Mouse (Mus musculus) kidney, adult 18-20 months (tissue): ENCODE results near the gene Ptprt.

ENCODE experiments used
- DNase-seq: peaks from one replicate; pipeline ENCODE4 v3.0.0; 2021

The Ptprt gene

DNA sequence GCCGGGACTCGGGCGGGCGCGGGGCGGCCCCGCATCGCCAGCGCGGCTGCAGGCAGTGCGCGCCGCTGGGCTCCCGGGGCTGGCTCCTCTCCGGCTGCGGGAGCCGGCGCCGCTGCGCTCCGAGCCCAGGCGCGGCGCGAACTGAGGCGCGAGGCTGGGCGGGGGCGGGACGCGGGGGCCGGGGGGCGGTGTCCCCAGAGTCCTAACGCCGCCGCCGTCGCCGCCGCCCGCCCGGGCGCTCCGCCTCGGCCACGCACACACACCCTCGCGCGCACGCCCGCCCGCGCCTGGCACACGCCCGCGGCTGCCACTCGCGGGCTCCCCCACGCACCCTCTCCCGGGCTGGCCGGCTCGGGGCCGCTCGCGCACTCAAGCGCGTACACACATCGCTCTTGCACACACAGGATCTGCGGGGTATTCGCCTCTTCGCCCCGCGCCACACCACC, at the start of gene Ptprt:
Ptprt (minus strand) TSS at position 207 of the 446 bp plus-strand sequence.
- DNase-seq = no peak

DNA sequence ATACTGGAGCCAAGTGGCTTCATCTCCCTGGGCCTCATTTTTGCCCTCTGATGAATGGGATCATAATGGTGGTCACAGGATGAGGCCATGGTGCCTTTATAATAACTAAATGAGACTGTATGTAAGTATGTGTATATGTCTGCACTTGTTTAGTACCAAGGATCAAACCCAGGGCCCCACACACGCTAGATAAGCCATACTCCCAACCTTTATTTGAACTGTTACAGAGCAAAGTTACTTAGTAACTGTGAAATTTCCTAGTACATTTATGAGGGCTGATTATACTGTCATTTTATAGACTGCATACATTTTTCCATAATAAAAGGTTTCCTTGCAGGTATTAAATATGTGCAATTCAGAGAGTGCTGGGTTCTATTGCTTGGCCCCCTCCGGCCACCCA, 49.5 kb upstream of the Ptprt start:
- DNase-seq = no peak

DNA sequence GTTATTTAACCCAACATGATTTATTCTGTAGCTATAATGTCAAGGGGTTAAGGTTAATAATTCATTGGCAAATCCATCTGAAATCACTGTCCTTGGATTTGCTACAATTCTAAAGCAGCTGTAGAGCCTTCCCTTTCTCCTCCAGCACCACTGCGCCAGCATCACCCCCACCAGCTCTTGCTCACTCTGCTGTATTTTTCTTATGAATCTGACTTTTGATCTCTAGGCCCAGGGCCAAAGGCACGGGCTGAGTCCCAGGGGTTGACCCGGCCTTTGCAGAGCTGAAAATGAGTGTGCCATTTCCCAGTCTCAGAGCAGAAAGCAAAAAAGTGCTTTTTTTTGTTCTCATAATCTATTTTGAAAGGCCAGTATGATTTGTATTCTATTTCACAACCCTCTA, 38.7 kb upstream of the Ptprt start:
- DNase-seq = peak; percentile 62

DNA sequence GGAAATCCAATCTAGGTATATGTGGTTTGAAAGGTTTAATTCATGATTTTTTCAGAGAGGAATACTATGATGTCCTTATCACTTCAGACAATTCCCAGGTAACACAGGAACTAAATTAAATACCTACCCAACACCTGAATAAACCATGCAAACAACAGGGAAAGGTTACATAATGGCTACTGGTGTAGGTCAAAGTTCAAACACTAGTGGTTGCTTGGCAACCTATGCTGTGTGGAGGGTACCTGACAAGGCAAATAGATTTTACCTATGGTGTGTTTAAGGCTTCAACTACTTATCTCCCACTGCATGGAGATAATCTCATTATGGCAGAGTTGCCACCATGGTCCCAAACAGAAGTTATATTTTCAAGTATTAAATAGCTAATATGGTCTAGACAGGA, 38.1 kb upstream of the Ptprt start:
- DNase-seq = no peak

DNA sequence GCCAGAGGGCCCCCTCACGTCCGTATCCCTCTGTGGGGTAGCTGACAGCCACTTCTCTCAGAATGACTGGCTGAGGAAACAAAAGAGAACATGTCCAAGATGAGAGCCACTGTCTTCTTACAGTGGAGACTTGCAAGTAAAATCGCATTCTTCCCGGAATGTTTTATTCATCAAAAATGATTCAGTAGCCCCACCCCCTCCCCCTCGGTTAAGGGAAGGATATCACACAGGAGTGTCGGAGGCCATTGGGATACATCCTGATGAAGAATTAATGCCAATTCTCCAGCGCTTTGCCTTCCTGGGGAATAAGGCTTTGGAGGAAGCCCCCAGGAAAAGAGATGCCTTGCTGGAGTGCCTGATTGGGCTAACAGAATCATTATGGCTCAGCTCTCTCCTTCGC, 37.1 kb upstream of the Ptprt start:
- no peak for DNase-seq

DNA sequence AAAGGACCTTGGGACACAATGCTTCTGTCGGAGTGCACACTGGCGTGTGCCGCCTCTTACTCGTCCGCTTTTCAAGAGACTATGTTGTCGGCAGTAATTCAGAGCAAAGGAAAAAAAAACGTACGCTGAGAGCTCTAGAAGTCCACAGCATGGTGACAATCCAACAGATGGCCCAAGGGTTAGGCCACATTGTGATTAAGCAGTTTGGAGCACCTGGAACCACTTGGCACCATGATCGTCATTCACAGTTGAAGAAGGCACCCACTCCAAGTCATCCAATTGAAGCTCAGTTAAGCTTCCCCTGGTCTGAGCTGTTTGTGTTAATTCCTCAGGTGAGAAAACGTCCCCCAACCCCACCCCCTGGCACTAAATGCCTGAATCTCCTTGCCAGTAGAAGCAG, 36.2 kb upstream of the Ptprt start:
- DNase-seq = no peak

DNA sequence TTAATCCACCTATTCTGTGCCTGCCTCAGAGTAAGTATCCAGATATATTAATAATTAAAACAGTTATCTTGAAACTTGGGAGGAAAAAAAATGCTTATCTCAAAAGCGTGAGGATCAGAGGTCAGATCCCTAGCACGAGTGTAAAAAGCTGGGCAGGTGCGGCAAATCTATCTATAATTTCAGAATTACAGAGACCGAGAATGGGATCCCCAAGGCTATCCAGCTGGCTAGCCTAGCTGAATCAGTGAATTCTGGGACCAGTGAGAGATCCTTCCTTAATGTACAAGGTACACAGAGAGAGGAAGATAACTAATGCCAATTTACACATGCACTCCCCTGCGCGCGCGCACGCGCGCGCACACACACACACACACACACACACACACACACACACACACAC, 31.2 kb upstream of the Ptprt start:
- DNase-seq = no peak

DNA sequence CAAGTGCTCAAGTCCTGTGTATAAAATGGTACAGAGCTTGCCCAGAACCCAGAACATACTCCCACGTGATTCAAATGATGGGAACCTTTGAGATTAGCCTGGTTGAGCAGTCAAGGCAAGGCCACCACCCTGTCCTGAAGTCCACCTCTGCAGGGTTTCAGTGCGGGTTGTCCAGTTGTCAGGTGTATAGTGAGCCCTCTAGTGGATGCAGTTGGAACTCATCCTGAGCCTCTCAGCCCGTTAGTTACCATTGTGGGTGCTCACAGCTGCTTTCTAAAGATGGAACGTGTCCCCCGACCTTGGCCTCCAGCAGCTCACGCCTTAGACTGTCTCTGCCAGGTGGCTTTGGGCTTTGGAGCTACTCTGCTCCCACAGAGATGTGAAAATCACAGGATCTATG, 21.7 kb upstream of the Ptprt start:
- DNase-seq = peak; percentile 52

DNA sequence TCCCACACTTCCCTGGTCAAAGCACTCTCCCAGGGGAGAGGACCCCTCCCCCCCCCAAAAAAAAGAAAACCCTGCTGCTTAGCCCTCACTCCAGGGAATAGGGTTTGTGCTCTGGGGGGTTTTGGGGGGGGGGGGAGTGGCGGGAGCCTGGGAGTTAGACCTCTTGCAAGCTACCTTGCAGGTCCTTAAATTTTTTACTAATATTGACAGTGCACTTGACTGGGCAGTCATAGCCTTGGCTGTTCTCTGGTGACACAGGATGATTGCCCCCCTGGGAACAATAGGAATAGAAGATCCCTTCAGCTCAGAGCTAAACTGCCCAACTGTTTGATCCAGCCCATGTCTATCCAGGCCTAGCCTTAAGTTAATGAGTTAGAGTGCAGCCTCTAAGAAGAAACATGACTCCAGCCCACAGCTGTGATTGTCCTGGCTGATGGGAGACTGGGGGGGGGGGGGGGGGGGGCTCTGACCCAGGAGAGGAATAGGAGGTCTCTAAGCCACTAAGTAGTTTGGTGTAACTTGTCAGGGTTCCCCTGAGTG, 1.6 kb upstream of the Ptprt start:
- no peak for DNase-seq

DNA sequence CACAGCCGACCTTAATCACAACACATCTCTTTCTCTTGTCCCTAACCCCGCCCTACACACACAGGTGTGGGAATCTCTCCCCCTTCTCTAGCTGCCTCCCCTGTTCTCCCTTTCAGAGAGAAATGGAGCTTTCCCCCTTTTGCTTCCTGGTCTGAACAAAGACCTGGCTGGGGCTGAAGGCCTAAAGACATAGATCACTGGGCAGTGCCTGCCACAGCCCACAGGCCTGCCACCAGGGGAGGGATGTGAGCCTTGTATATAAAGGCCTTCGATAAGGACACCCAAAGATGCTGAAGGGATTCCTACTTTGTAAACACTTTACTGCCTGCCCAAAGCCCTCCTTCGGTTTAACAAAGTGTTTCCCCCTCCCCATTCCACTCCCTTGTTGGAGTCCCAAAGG, 786 bp upstream of the Ptprt start:
- no peak for DNase-seq

DNA sequence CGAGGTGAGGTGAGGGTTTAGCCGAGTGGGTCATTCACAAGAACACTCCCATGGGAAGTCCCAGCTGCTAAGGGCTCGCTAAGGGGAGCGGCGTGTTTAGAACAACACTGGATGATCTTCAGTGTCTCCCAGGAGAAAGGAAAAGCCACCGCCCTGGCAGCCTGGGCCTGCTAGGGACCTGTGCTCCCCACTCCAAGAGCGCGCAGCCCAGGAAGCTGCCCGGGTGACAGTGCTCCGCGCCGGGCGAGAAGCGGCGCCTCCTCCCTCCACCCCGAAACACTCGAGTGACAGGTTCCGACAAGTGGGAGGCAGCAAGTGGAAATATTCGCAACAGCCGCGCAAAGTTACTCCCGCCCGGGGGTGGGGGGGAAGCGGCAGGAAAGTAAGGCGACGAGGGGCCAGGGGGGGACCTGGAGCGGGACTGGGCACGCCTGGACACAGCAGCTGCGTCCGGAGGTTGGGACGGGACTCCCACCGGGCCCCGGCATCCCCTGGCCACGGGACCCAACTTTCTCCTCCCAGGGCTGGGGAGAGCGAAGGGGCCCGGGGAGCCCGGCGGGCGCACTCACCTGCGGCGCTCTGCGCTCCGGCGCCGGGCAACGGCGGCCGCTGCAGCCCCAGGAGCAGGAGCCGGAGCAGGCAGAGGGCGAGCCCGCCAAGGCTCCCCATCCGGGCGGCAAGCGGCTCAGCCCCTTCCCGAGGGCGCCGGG, 561 bp downstream of the Ptprt start:
- DNase-seq = no peak

DNA sequence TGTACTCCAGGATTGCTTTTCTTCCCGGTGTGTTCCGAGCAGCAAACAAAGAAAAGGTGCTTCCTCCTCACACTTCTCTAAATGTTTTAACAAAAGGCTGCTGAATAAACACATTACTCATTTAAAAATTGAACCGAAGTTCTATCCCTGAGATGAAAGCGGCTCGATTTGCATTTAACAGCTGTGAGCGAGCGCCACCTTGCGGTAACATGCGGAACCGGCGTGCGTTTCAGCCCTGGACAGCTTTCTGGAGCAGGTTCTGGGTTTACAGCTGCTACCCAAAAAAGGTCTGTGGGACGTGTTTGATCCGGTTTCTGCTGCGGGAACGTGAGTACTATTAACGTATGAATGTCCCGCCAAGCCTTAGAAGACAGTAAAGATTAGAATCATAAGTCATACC, 1.9 kb downstream of the Ptprt start:
- DNase-seq = peak; percentile 83

DNA sequence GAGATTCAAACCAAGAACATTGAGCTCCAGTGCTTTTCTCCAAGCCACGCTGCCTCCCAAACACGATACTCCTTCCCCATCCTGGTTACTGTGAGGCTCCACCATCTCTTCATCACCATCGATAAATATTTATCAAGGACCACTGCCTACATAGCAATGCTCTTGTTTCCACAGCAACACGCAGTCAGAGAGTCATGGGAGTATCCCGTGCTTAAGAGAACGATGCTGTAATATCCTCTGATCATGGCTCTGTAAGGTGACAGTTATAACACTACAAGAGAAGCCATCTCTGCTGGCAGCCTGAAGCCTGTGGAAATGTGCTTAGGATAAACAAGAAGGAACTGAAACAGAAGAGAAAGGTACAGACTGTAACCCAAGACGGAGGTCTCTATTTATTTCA, 3.4 kb downstream of the Ptprt start:
- DNase-seq = no peak

DNA sequence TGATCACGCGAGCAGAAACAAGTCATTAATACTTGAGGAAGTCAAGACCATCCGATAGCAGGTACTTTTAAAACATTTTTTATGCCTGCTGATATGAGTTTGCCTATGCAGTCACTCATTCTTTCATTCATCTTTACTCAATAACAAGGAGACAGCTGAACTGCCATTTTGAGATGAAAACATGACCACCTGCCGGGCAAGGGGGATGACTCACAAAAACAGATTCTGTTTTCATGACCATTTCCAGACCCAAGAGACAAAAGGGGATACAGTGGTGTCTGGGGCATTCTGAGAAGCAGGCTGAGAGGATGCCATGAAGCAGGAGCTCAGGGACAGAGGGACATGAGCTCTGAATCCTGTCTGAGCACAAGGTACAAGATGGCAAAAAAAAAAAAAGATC, 6.5 kb downstream of the Ptprt start:
- no peak for DNase-seq

DNA sequence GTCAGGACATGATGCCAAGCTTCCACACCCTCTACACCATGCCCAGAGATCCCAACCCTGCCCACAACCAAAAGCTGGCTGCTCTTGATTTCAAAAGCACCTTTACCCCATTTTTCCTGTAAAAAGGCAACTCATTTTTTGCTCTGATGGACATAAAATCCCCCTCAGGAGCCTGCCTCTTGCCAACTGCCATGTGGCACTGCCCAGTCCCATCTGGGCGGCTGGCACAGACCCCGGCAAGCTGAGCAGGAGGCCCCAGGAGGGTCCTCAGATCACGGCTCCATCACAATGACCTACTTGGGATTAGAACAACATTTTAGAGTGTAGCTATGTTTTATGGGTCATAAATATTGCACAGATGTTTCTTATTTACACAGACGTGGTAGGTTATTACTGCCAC, 22.3 kb downstream of the Ptprt start:
- DNase-seq = no peak

DNA sequence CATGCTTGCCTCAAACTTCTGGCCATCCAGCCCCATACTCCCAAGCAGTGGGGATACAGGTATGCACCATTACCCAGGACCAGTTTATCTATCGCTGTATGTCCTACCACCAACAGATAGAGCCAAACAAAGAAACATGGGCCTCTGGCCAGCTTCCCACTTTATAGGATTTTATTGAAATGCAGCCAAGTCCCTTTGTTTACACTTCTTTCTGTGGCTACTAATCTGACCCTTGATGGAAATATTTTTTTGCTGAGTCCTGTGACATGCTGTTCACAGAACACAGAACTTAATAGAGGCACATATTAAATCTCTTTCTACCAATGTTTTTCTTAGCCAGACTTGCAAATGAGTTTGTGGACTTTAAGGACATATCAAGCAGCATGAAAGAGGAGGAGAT, 23.4 kb downstream of the Ptprt start:
- DNase-seq = no peak

DNA sequence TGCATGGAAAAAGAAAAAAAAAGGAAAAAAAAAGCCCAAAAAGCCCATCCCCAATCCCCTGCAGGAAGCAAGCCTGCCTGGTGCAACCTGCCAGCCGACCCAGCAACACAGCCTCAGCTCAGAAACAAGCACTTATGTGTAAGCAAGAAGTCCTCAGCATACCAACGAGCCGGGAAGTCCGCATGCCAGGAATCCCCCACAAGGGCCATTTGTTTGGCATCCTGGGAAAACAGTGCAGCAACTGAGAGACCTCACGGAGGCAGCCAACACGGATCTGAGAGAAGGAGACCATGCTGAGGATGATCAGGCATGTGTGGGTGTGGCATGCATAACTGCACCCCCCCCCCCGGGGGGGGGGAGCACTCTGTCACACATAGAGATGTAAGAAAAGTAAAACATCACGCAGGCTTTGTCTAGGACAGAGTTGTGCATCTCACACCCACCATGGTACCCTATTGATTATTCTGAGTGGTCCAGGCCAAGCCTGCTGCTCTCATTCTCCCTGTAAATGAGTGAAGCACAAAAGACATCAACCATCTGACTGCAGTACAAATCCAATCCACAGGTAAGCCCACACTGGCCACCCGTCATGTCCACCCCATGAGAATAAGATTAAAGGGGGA, 24.4 kb downstream of the Ptprt start:
- no peak for DNase-seq

DNA sequence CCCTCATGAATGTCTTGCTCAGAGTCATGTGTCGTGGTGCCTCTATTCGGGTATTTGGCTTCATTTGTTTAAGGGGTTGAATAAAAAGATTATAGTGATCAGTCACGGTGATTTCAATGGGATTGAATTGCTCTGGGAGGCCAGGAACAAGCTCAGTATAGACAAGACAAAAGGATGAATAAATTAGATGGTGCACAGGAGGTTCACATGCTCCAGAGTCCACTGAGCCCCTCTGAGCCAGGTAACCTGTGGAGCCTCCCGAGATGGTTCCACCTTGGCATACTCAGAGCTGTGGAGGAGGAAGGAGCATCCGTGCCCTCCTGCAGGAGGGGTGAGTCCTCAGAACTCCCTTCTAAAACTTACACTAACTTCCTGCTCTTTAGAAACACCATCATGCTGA, 26.0 kb downstream of the Ptprt start:
- DNase-seq = no peak

DNA sequence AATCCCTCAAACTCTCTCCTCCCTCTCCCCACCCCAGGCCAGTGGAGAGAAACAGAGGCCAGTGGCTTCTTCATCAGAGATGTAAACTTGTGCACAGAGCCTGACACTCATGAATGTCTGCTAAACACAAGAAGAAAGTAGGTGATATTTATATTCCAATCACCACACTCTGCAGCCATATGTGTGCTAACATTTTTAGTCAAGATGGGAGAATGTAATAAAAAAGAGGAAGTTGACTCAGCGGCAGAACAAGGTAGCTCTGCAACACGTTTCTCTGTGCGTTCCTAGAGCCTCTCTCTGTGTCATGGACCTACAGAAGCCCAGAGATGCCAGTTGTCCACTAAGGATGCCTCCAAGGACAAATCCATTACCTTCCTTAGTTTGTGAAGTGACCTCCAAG, 34.9 kb downstream of the Ptprt start:
- DNase-seq = no peak

DNA sequence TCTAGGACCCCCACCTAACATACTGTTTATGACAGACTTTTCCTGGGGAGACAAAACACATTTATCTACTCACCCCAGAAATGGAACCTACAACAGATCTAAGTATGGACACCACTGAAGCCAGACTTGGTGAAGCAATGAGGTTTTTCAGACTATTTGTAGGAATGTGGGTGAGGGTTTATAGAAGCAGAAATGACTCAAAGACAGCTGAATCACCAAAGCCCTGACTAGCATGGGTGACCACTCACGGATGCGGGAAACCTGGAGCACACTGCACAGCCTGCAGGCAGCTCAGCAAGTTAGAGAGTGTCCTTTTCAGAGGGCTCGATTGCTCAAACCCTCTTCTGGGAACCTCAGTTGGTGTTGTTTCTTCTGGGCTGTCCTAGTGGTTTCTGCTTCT, 36.2 kb downstream of the Ptprt start:
- no peak for DNase-seq

DNA sequence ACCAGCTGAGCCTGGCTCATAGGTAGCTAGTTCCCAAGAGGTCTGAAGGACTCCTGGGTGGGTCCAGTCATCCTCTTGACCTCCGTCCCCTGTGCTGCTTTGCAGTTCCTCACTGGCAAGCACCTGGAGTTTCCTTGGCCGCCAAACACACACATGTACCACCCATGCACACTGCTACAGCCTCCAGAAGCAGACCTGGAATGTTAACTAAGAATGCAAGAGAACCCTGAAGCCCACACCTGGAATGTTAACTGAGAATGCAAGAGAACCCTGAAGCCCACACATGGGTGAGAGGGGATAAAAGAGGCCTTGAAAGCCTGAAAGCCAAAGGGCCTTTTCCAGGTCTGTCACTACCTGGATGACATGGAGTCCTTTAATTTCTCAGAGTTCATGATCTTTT, 46.7 kb downstream of the Ptprt start:
- no peak for DNase-seq

DNA sequence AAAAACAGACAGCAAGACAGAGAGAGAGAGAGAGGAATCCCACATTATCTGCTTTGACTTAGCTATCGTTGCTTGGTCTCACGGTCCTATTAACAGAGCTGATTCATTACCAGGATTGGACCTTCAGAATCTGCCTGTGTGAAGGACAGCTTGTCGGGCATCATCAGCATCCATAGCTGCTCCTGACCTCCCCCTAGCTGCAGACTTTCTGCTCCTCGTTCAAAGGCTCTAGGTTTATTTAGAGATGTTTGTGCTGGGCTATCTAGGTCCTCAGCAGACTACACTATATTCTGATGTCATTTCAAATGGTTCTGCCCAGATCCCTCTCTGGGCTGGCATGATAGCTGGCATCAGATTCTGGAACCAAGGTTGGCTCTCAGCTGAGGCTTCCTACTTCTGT, 47.5 kb downstream of the Ptprt start:
- DNase-seq = no peak

DNA sequence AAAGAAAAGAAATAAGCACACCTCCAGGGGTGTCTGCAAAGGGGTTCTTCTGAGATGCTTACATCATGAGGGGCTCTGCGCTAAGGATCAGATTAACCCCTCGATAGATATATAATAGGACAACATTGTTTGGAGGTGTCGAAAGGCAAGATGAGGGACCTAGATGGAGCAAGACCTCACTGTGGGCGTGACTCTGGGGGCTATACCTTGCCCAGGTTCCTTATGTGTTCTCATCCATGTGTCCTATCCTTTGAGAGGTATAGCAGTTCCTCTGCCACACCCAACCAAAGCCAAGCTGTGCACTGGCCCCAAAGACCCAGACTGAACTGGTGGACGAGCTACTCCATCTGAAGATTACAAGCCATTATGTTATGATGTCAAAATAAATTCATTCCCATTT, 58.2 kb downstream of the Ptprt start:
- no peak for DNase-seq

DNA sequence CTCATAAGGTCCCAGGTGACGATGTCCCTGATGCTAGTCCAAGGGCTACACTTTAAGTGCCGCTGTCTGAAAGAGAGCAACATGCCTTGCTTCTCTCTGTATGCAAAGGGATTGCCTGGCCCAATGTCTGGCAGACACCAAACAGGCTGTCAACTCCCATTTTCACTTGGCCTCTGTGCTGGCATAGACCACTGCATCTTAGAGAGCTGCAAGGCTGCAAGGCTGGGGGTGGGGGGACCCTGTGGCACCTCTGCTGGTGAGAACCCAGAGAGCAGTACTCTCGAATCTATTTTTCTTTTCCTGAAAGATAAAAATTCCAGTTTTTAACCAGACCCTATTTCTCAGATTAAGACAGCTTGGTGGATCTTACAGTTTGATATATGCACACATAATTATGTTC, 69.6 kb downstream of the Ptprt start:
- no peak for DNase-seq

DNA sequence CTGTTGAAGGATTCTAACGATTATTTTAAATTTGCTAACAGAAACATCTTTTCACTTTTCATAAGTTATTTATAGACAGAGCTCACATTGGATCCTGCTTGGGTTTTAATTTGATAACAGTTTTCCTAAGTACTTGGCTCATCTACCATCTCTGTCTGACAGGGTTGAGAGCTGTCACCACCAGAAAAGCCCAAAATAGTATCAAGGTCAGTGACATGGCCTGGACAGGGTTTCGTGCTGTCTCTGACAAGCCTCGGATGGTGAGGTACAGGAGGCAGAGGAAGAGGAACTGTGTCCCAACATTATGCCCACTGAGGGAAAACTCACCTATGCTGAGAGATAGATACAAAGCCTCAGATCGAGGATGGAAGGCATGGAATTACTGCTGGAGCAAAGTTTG, 79.3 kb downstream of the Ptprt start:
- no peak for DNase-seq
